Mouse (Mus musculus) liver, embryonic 14.5 days (tissue): ENCODE data around the gene Hpn.

Experiments
- CTCF ChIP-seq: IDR thresholded peaks from 2 replicates; pipeline ENCODE4 v1.5.1; 2016; ENCODE audit warnings: antibody characterized with exemption, low read depth, control low read depth
- EP300 ChIP-seq: IDR thresholded peaks from 2 replicates; pipeline ENCODE4 v1.6.1; 2016; ENCODE audit warnings: antibody characterized with exemption, low read depth

- TF ChIP-seq CTCF = peak; percentile 68
- no peak for TF ChIP-seq EP300
Observed at GRCm38 (mm10) chr7:31105061-31105768, 9.9 kb downstream of the Hpn start.
